Mouse (Mus musculus): ENCODE measurements at regions not wholly inside any gene's neighbourhood (a gene's known extent, or its start where the extent isn't known, plus 50 kb on each side); places are given as distances from the start of the nearest gene placed in this dataset.

- H3K4me1 ChIP-seq: no peaks in the 10 kb centered on the region
- no peak overlapping the region for H3K4me3 ChIP-seq (replicated peaks)
- H3K9me3 ChIP-seq (replicated peaks): no peaks in the 10 kb centered on the region
- no peak for ATAC-seq (ENCODE audit: low FRiP score)
- H3K36me3 ChIP-seq: no peaks in the 10 kb centered on the region
- no peaks in the 10 kb centered on the region for H3K27me3 ChIP-seq (replicated peaks)
- no peak overlapping the region for H3K27ac ChIP-seq (replicated peaks)
- H3K9ac ChIP-seq (replicated peaks): no peak overlapping the region
- H3K4me2 ChIP-seq: no peak overlapping the region
- 44% methylated on average over 5 of the region's 5 CpGs for WGBS
These were observed 102.3 kb downstream of the Pja2 start for GRCm38 (mm10) chr17:64229225-64229976.

- Histone ChIP-seq H3K36me3 (no peaks in the 10 kb centered on the region), H3K9me3 (replicated peaks) (no peaks in the 10 kb centered on the region), H3K9ac (replicated peaks) (no peak overlapping the region), H3K27me3 (replicated peaks) (no peaks in the 10 kb centered on the region), H3K4me1 (no peaks in the 10 kb centered on the region), H3K4me3 (replicated peaks) (no peak overlapping the region), H3K4me2 (no peak overlapping the region), H3K27ac (replicated peaks) (no peak overlapping the region)
- WGBS: 48% methylated on average over 7 of the region's 7 CpGs
- ATAC-seq (ENCODE audit: low FRiP score): no peak
These were observed 117.1 kb downstream of the Pja2 start for GRCm38 (mm10) chr17:64214599-64214998.

- ATAC-seq (ENCODE audit: low FRiP score): no peak
- H3K4me2 ChIP-seq: no peak overlapping the region
- no peaks in the 10 kb centered on the region for H3K36me3 ChIP-seq
- no peaks in the 10 kb centered on the region for H3K4me1 ChIP-seq
- H3K9ac ChIP-seq (replicated peaks): no peak overlapping the region
- no peaks in the 10 kb centered on the region for H3K9me3 ChIP-seq (replicated peaks)
- no peak overlapping the region for H3K4me3 ChIP-seq (replicated peaks)
- 87% methylated on average over 4 of the region's 4 CpGs for WGBS
- H3K27me3 ChIP-seq (replicated peaks): no peaks in the 10 kb centered on the region
- H3K27ac ChIP-seq (replicated peaks): no peak overlapping the region
These were observed 118.5 kb downstream of the Pja2 start for GRCm38 (mm10) chr17:64213251-64213650.

- ATAC-seq (ENCODE audit: low FRiP score): no peak
- H3K9ac ChIP-seq (replicated peaks): no peak overlapping the region
- no peaks in the 10 kb centered on the region for H3K9me3 ChIP-seq (replicated peaks)
- H3K36me3 ChIP-seq: no peaks in the 10 kb centered on the region
- no peaks in the 10 kb centered on the region for H3K4me1 ChIP-seq
- H3K27ac ChIP-seq (replicated peaks): no peak overlapping the region
- no peaks in the 10 kb centered on the region for H3K27me3 ChIP-seq (replicated peaks)
- 94% methylated on average over 8 of the region's 8 CpGs for WGBS
- no peak overlapping the region for H3K4me2 ChIP-seq
- H3K4me3 ChIP-seq (replicated peaks): no peak overlapping the region
These were observed 120.4 kb downstream of the Pja2 start for GRCm38 (mm10) chr17:64211281-64211680.

- no peak overlapping the region for H3K4me3 ChIP-seq (replicated peaks)
- H3K9ac ChIP-seq (replicated peaks): no peak overlapping the region
- H3K9me3 ChIP-seq (replicated peaks): no peaks in the 10 kb centered on the region
- H3K27me3 ChIP-seq (replicated peaks): no peaks in the 10 kb centered on the region
- no peaks in the 10 kb centered on the region for H3K36me3 ChIP-seq
- no peak overlapping the region for H3K4me2 ChIP-seq
- WGBS: 75% methylated on average over 5 of the region's 5 CpGs
- no peak overlapping the region for H3K27ac ChIP-seq (replicated peaks)
- no peak for ATAC-seq (ENCODE audit: low FRiP score)
- H3K4me1 ChIP-seq: no peaks in the 10 kb centered on the region
These were observed 121.3 kb downstream of the Pja2 start for GRCm38 (mm10) chr17:64210366-64210765.

- no peaks in the 10 kb centered on the region for H3K9me3 ChIP-seq (replicated peaks)
- H3K4me3 ChIP-seq (replicated peaks): no peak overlapping the region
- no peaks in the 10 kb centered on the region for H3K36me3 ChIP-seq
- no peak for ATAC-seq (ENCODE audit: low FRiP score)
- H3K27me3 ChIP-seq (replicated peaks): no peaks in the 10 kb centered on the region
- no peak overlapping the region for H3K4me2 ChIP-seq
- H3K9ac ChIP-seq (replicated peaks): no peak overlapping the region
- H3K27ac ChIP-seq (replicated peaks): no peak overlapping the region
- WGBS: 81% methylated on average over 10 of the region's 10 CpGs
- no peaks in the 10 kb centered on the region for H3K4me1 ChIP-seq
These were observed 122.1 kb downstream of the Pja2 start for GRCm38 (mm10) chr17:64209640-64210039.

- Histone ChIP-seq H3K4me1 (no peaks in the 10 kb centered on the region), H3K4me3 (replicated peaks) (no peak overlapping the region), H3K27ac (replicated peaks) (no peak overlapping the region), H3K9ac (replicated peaks) (no peak overlapping the region), H3K9me3 (replicated peaks) (no peaks in the 10 kb centered on the region), H3K27me3 (replicated peaks) (no peaks in the 10 kb centered on the region), H3K36me3 (no peaks in the 10 kb centered on the region), H3K4me2 (no peak overlapping the region)
- ATAC-seq (ENCODE audit: low FRiP score): no peak
- WGBS: 91% methylated on average over 13 of the region's 13 CpGs
These were observed 123.4 kb downstream of the Pja2 start for GRCm38 (mm10) chr17:64208152-64208855.

GRCm38 (mm10) chr17:64206196-64206718, 125.5 kb downstream of the Pja2 start:
- ATAC-seq (ENCODE audit: low FRiP score): no peak
- Histone ChIP-seq H3K4me3 (replicated peaks) (no peak overlapping the region), H3K4me2 (no peak overlapping the region), H3K36me3 (no peaks in the 10 kb centered on the region), H3K4me1 (no peaks in the 10 kb centered on the region), H3K9me3 (replicated peaks) (no peaks in the 10 kb centered on the region), H3K27me3 (replicated peaks) (no peaks in the 10 kb centered on the region), H3K27ac (replicated peaks) (no peak overlapping the region), H3K9ac (replicated peaks) (no peak overlapping the region)
- WGBS: 83% methylated on average over 14 of the region's 14 CpGs

- Histone ChIP-seq H3K4me1 (0 out of 2 replicates have a peak, but pooled peaks cover 8% of the 10 kb centered on the region), H3K9me3 (replicated peaks) (no peaks in the 10 kb centered on the region), H3K4me2 (no peak overlapping the region), H3K27ac (replicated peaks) (no peak overlapping the region), H3K27me3 (replicated peaks) (no peaks in the 10 kb centered on the region), H3K36me3 (no peaks in the 10 kb centered on the region), H3K9ac (replicated peaks) (no peak overlapping the region), H3K4me3 (replicated peaks) (no peak overlapping the region)
- ATAC-seq (ENCODE audit: low FRiP score): no peak
- 79% methylated on average over 7 of the region's 7 CpGs for WGBS
These were observed 128.1 kb downstream of the Pja2 start for GRCm38 (mm10) chr17:64203611-64204010.

- no peak for ATAC-seq (ENCODE audit: low FRiP score)
- no peak overlapping the region for H3K4me2 ChIP-seq
- H3K36me3 ChIP-seq: no peaks in the 10 kb centered on the region
- 0 out of 2 replicates have a peak, but pooled peaks cover 8% of the 10 kb centered on the region for H3K4me1 ChIP-seq
- no peak overlapping the region for H3K27ac ChIP-seq (replicated peaks)
- 90% methylated on average over 6 of the region's 6 CpGs for WGBS
- H3K9ac ChIP-seq (replicated peaks): no peak overlapping the region
- no peaks in the 10 kb centered on the region for H3K9me3 ChIP-seq (replicated peaks)
- H3K4me3 ChIP-seq (replicated peaks): no peak overlapping the region
- H3K27me3 ChIP-seq (replicated peaks): no peaks in the 10 kb centered on the region
These were observed 129.5 kb downstream of the Pja2 start for GRCm38 (mm10) chr17:64202248-64202647.

- no peak overlapping the region for H3K9ac ChIP-seq (replicated peaks)
- no peaks in the 10 kb centered on the region for H3K27me3 ChIP-seq (replicated peaks)
- no peaks in the 10 kb centered on the region for H3K9me3 ChIP-seq (replicated peaks)
- no peak for ATAC-seq (ENCODE audit: low FRiP score)
- 0 out of 2 replicates have a peak, but pooled peaks cover 11% of the 10 kb centered on the region for H3K4me1 ChIP-seq
- H3K4me3 ChIP-seq (replicated peaks): no peak overlapping the region
- WGBS: 92% methylated on average over 5 of the region's 5 CpGs
- H3K36me3 ChIP-seq: no peaks in the 10 kb centered on the region
- no peak overlapping the region for H3K4me2 ChIP-seq
- H3K27ac ChIP-seq (replicated peaks): no peak overlapping the region
These were observed 130.1 kb downstream of the Pja2 start for GRCm38 (mm10) chr17:64201609-64202008.
